Mouse (Mus musculus) mouse embryonic stem cell (cell line): ENCODE data around the gene Nr1i2.
"Not testable (repeated sequence)": the region's sequence is repeated elsewhere in the genome, so short reads cannot be mapped to it uniquely, and the experiment has no call there.

Experiments used
- in situ Hi-C, 2 experiments: fragments of 300-500 bp; cut with MboI; formaldehyde crosslinking; loops; 1 replicate in 1 of 2; 3 replicates in 1 of 2; pipeline ENCODE4 v1.14.3; 2019 to 2020; ENCODE audit warnings: low sequenced_read_pairs in 2 of 2, low pct_unique_long_range_greater_than_20kb in 1 of 2, mixed read lengths in 1 of 2; ENCODE audit not compliant: unreplicated experiment in 1 of 2

The Nr1i2 gene

DNA sequence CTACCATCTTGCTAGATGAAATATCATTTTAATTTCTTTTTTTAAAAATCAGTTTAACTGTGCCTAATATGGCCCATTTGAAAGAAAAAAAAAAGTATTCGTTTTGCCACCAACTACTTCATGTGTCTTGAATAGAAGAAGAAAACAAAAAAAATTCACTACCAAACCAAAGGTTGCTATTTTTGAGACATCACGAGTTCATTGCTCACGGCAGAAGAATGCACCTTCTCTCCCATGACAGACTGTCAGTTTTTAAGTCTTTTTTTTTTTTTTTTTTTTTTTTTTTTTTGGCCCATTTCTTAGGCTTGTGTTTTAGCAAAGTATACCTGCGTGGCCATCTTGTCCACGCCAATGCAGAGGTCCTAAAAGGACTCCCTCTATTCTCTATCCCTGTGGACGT, 50.5 kb downstream of the Nr1i2 start:
- in situ Hi-C loops: no loop called here

DNA sequence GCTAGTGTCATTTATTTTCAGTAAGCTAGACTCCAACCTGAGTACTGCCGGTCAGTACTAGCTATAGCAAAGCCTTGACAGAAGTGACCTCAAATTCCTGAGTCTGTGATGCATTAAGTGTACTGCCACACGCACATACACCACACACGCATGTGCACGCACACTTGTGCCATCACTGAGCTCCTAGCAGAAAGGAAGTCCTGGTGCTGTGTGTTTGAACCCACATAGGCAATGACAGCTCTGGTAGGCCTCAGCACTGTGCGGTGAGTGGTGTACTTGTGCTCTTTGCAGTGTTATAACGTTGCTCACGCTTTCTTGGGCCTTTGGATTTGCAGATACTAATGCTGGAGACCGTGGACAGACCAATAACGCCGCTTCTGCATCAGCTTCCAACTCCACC, 54.5 kb downstream of the Nr1i2 start:
- in situ Hi-C loops: no loop called here

DNA sequence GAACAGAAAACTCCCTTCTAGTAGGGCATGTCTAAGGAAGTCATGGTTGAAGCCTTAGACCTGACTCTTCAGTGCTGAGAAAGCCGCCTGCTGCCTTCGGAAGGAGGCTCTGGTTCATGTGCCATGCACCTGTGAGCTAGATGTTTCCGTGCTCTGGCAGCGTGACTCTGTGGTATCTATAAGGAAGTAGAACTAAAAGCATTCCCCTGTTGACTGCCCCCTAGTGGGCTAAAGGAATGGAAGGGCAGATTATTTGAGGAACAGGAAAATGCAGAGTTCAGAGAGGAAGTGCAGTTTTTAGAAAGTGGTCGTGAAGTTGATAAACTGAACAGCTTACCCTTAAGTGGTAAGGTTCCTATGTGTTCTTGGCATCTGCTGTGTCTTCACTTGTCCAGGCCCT, 54.9 kb downstream of the Nr1i2 start:
- in situ Hi-C loops: no loop called here

GRCm38 (mm10) chr16:38236936-38237585, 57.6 kb downstream of the Nr1i2 start:
- in situ Hi-C loops: no loop called here

DNA sequence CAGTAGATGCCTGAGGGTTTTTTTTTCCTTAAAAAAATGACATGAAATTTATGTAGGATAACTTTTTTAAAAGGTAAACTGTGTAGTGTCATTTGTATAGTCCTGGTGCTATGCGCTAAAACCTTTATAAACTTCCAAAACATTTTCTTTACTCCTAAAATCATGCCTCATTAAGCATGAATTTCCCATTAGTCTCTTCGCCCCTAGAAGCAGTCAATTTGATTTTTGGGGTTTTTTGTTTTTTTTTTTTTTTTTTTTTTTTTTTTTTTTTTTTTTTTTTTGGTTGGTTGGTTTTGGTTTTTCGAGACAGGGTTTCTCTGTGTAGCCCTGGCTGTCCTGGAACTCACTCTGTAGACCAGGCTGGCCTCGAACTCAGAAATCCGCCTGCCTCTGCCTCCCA, 72.1 kb downstream of the Nr1i2 start:
- in situ Hi-C loops: not testable (repeated sequence)

DNA sequence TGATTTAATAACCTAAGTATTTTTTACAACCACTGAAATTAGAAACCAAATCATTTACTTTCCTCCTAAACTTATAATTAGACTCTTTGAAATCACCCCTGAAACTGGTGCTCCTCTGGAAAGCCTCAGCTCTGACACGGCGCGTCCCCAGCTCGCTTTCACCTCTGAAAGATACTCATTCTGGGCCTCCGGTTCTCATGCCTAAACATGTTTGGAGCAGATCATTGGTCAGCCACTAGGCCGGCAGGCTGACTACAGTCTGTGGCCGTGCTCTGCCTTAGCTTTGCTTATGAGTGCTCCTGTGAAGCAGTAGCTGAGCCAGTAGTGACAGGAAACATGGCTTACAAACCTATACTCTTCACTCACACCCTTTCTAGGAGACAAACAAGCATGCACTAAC, 89.4 kb downstream of the Nr1i2 start:
- in situ Hi-C loops: no loop called here
